Mouse (Mus musculus) forebrain, embryonic 15.5 days (tissue): ENCODE results near the gene Col2a1. TPM values are rescaled to one million over a fixed set of nuclear protein-coding genes. Genes with fewer than 3 reads are reported as not detected.
A peak's percentile ranks its signal among the peaks of the same experiment; 100 is the strongest.

ENCODE experiments used
- ATAC-seq: fragments of 200-750 bp; cut with Nextera tagmentation; replicated peaks from 2 replicates; pipeline ENCODE4 v1.8.0; 2017; ENCODE audit warnings: mild to moderate bottlenecking, moderate TSS enrichment, moderate library complexity
- H3K27ac ChIP-seq: fragments of 300-500 bp; sonication (generic); replicated peaks from 2 replicates; pipeline ENCODE4 v1.5.1; 2015; ENCODE audit warnings: mild to moderate bottlenecking, inconsistent platforms
- H3K27me3 ChIP-seq: fragments of 300-500 bp; sonication (generic); 2 replicates; pipeline ENCODE4 v1.6.1; 2015; ENCODE audit warnings: inconsistent platforms
- H3K36me3 ChIP-seq: fragments of 300-500 bp; sonication (generic); 2 replicates; pipeline ENCODE4 v1.6.1; 2015; ENCODE audit warnings: mild to moderate bottlenecking, inconsistent platforms
- H3K4me1 ChIP-seq: fragments of 300-500 bp; sonication (generic); 2 replicates; pipeline ENCODE4 v1.6.1; 2015; ENCODE audit warnings: inconsistent platforms
- H3K4me2 ChIP-seq: fragments of 300-500 bp; sonication (generic); replicated peaks from 2 replicates; pipeline ENCODE4 v1.6.1; 2015; ENCODE audit warnings: mild to moderate bottlenecking, inconsistent platforms
- H3K4me3 ChIP-seq: fragments of 300-500 bp; sonication (generic); 2 replicates; pipeline ENCODE4 v1.5.1; 2015; ENCODE audit warnings: mild to moderate bottlenecking, inconsistent platforms
- H3K9ac ChIP-seq: fragments of 300-500 bp; sonication (generic); replicated peaks from 2 replicates; pipeline ENCODE4 v1.6.1; 2015; ENCODE audit warnings: mild to moderate bottlenecking, inconsistent platforms
- H3K9me3 ChIP-seq: fragments of 300-500 bp; sonication (generic); 2 replicates; pipeline ENCODE4 v1.6.1; 2016; ENCODE audit warnings: inconsistent platforms
- WGBS: fragments of 180-500 bp; shearing (Covaris S2); methylation state at CpG from one replicate; pipeline ENCODE4 v1.1.7; 2015; ENCODE audit warnings: mixed read lengths; 5-methylcytosine and 5-hydroxymethylcytosine counted together
- polyA plus RNA-seq: library from polyadenylated mRNA; unstranded; fragments of >200 nt; fragmentation: Nextera tagmentation; extraction: Ambion mirVana; gene quantifications from 2 replicates; pipeline ENCODE4 v1.2.1, GENCODE M21; 2015

Gene Col2a1
- polyA plus RNA-seq, 1 experiment from 2014 or later = 25.6 TPM

GRCm38 (mm10) chr15:97952889-97953189, 51.7 kb downstream of the Col2a1 start:
- Histone ChIP-seq H3K4me2 (no peak overlapping the region), H3K27ac (no peak overlapping the region), H3K27me3 (no peaks in the 10 kb centered on the region), H3K36me3 (no peaks in the 10 kb centered on the region), H3K9ac (no peak overlapping the region), H3K9me3 (no peaks in the 10 kb centered on the region), H3K4me3 (no peak overlapping the region), H3K4me1 (no peaks in the 10 kb centered on the region)
- 70% methylated on average over 4 of the region's 4 CpGs for WGBS
- ATAC-seq = 0 out of 2 replicates have a peak, but pooled peaks have one; percentile 10

GRCm38 (mm10) chr15:97952137-97952888, 52.2 kb downstream of the Col2a1 start:
- H3K9ac ChIP-seq = no peak overlapping the region
- ATAC-seq = peak; percentile 68
- H3K4me2 ChIP-seq = no peak overlapping the region
- H3K27ac ChIP-seq = no peak overlapping the region
- no peaks in the 10 kb centered on the region for H3K36me3 ChIP-seq
- H3K4me3 ChIP-seq = no peak overlapping the region
- no peaks in the 10 kb centered on the region for H3K9me3 ChIP-seq
- WGBS = 13% methylated on average over 16 of the region's 16 CpGs
- H3K27me3 ChIP-seq = no peaks in the 10 kb centered on the region
- H3K4me1 ChIP-seq = no peaks in the 10 kb centered on the region

- no peaks in the 10 kb centered on the region for H3K4me1 ChIP-seq
- no peak overlapping the region for H3K9ac ChIP-seq
- WGBS = 80% methylated on average over 7 of the region's 7 CpGs
- no peaks in the 10 kb centered on the region for H3K27me3 ChIP-seq
- no peaks in the 10 kb centered on the region for H3K36me3 ChIP-seq
- H3K4me3 ChIP-seq = no peak overlapping the region
- ATAC-seq = no peak
- H3K9me3 ChIP-seq = no peaks in the 10 kb centered on the region
- H3K27ac ChIP-seq = no peak overlapping the region
- no peak overlapping the region for H3K4me2 ChIP-seq
These were observed 54.3 kb downstream of the Col2a1 start for GRCm38 (mm10) chr15:97950240-97950639.

- Histone ChIP-seq H3K9ac (no peak overlapping the region), H3K4me2 (no peak overlapping the region), H3K4me3 (no peak overlapping the region), H3K27me3 (no peaks in the 10 kb centered on the region), H3K36me3 (no peaks in the 10 kb centered on the region), H3K4me1 (no peaks in the 10 kb centered on the region), H3K27ac (no peak overlapping the region), H3K9me3 (no peaks in the 10 kb centered on the region)
- 73% methylated on average over 3 of the region's 3 CpGs for WGBS
- ATAC-seq = no peak
These were observed 54.8 kb downstream of the Col2a1 start for GRCm38 (mm10) chr15:97949706-97950105.

- ATAC-seq = no peak
- no peak overlapping the region for H3K27ac ChIP-seq
- H3K4me3 ChIP-seq = no peak overlapping the region
- H3K27me3 ChIP-seq = no peaks in the 10 kb centered on the region
- no peaks in the 10 kb centered on the region for H3K9me3 ChIP-seq
- H3K4me1 ChIP-seq = no peaks in the 10 kb centered on the region
- H3K9ac ChIP-seq = no peak overlapping the region
- no peak overlapping the region for H3K4me2 ChIP-seq
- no peaks in the 10 kb centered on the region for H3K36me3 ChIP-seq
- WGBS = 29% methylated on average over 7 of the region's 7 CpGs
These were observed 55.8 kb downstream of the Col2a1 start for GRCm38 (mm10) chr15:97948720-97949119.

GRCm38 (mm10) chr15:97945656-97946315, 58.7 kb downstream of the Col2a1 start:
- WGBS = 85% methylated on average over 10 of the region's 11 CpGs
- Histone ChIP-seq H3K27ac (no peak overlapping the region), H3K9me3 (no peaks in the 10 kb centered on the region), H3K4me1 (no peaks in the 10 kb centered on the region), H3K27me3 (no peaks in the 10 kb centered on the region), H3K4me3 (no peak overlapping the region), H3K4me2 (no peak overlapping the region), H3K36me3 (no peaks in the 10 kb centered on the region), H3K9ac (no peak overlapping the region)
- no peak for ATAC-seq

- no peak for ATAC-seq
- Histone ChIP-seq H3K27ac (no peak overlapping the region), H3K9ac (no peak overlapping the region), H3K4me2 (no peak overlapping the region), H3K9me3 (no peaks in the 10 kb centered on the region), H3K27me3 (no peaks in the 10 kb centered on the region), H3K36me3 (no peaks in the 10 kb centered on the region), H3K4me3 (no peak overlapping the region), H3K4me1 (no peaks in the 10 kb centered on the region)
- WGBS = 84% methylated on average over 11 of the region's 11 CpGs
These were observed 59.4 kb downstream of the Col2a1 start for GRCm38 (mm10) chr15:97944919-97945574.

GRCm38 (mm10) chr15:97943356-97943755, 61.1 kb downstream of the Col2a1 start:
- Histone ChIP-seq H3K27ac (no peak overlapping the region), H3K4me2 (no peak overlapping the region), H3K27me3 (no peaks in the 10 kb centered on the region), H3K36me3 (no peaks in the 10 kb centered on the region), H3K4me3 (no peak overlapping the region), H3K9me3 (no peaks in the 10 kb centered on the region), H3K9ac (no peak overlapping the region), H3K4me1 (no peaks in the 10 kb centered on the region)
- ATAC-seq = no peak
- 89% methylated on average over 8 of the region's 8 CpGs for WGBS

- no peaks in the 10 kb centered on the region for H3K27me3 ChIP-seq
- WGBS = 89% methylated on average over 8 of the region's 8 CpGs
- H3K36me3 ChIP-seq = no peaks in the 10 kb centered on the region
- H3K27ac ChIP-seq = no peak overlapping the region
- ATAC-seq = no peak
- H3K9ac ChIP-seq = no peak overlapping the region
- H3K4me3 ChIP-seq = no peak overlapping the region
- H3K4me1 ChIP-seq = no peaks in the 10 kb centered on the region
- H3K9me3 ChIP-seq = no peaks in the 10 kb centered on the region
- H3K4me2 ChIP-seq = no peak overlapping the region
These were observed 62.0 kb downstream of the Col2a1 start for GRCm38 (mm10) chr15:97942538-97942937.

- Histone ChIP-seq H3K4me2 (no peak overlapping the region), H3K27me3 (no peaks in the 10 kb centered on the region), H3K27ac (no peak overlapping the region), H3K4me1 (no peaks in the 10 kb centered on the region), H3K4me3 (no peak overlapping the region), H3K9me3 (no peaks in the 10 kb centered on the region), H3K36me3 (no peaks in the 10 kb centered on the region), H3K9ac (no peak overlapping the region)
- no peak for ATAC-seq
- WGBS = 83% methylated on average over 2 of the region's 2 CpGs
These were observed 63.2 kb downstream of the Col2a1 start for GRCm38 (mm10) chr15:97941306-97941705.

- Histone ChIP-seq H3K27me3 (no peaks in the 10 kb centered on the region), H3K9me3 (no peaks in the 10 kb centered on the region), H3K27ac (no peak overlapping the region), H3K36me3 (no peaks in the 10 kb centered on the region), H3K9ac (no peak overlapping the region), H3K4me2 (no peak overlapping the region), H3K4me1 (no peaks in the 10 kb centered on the region), H3K4me3 (no peak overlapping the region)
- 93% methylated on average over 2 of the region's 2 CpGs for WGBS
- no peak for ATAC-seq
These were observed 64.4 kb downstream of the Col2a1 start for GRCm38 (mm10) chr15:97940088-97940487.

GRCm38 (mm10) chr15:97938580-97938979, 65.9 kb downstream of the Col2a1 start:
- Histone ChIP-seq H3K4me1 (no peaks in the 10 kb centered on the region), H3K27ac (no peak overlapping the region), H3K36me3 (no peaks in the 10 kb centered on the region), H3K9me3 (no peaks in the 10 kb centered on the region), H3K27me3 (no peaks in the 10 kb centered on the region), H3K4me3 (no peak overlapping the region), H3K4me2 (no peak overlapping the region), H3K9ac (no peak overlapping the region)
- WGBS = 55% methylated on average over 6 of the region's 6 CpGs
- ATAC-seq = no peak
